Mouse (Mus musculus) hindbrain, postnatal 0 days (tissue): ENCODE data around the gene Ect2. TPM values are rescaled to one million over a fixed set of nuclear protein-coding genes. Genes with fewer than 3 reads are reported as not detected.

Experiments
- ATAC-seq: fragments of 200-750 bp; cut with Nextera tagmentation; 2 replicates; pipeline ENCODE4 v1.8.0; 2017; ENCODE audit warnings: mild to moderate bottlenecking, moderate TSS enrichment, moderate library complexity
- DNase-seq: peaks from one replicate; pipeline ENCODE4 v3.0.0-alpha.2; 2015; ENCODE audit warnings: low spot score
- H3K27ac ChIP-seq: fragments of 300-500 bp; sonication (generic); 2 replicates; pipeline ENCODE4 v1.5.1; 2014; ENCODE audit warnings: mild to moderate bottlenecking
- H3K27me3 ChIP-seq: fragments of 300-500 bp; sonication (generic); 2 replicates; pipeline ENCODE4 v1.6.1; 2014; ENCODE audit warnings: low read length, mixed read lengths; ENCODE audit not compliant: insufficient read depth
- H3K36me3 ChIP-seq: fragments of 300-500 bp; sonication (generic); 2 replicates; pipeline ENCODE4 v1.6.1; 2014; ENCODE audit warnings: low read length, mixed read lengths; ENCODE audit not compliant: insufficient read depth
- H3K4me1 ChIP-seq: fragments of 300-500 bp; sonication (generic); 2 replicates; pipeline ENCODE4 v1.6.1; 2014; ENCODE audit warnings: antibody characterized with exemption, low read length, mixed read lengths; ENCODE audit not compliant: insufficient read depth
- H3K4me2 ChIP-seq: fragments of 300-500 bp; sonication (generic); 2 replicates; pipeline ENCODE4 v1.6.1; 2014; ENCODE audit warnings: low read depth, mild to moderate bottlenecking, low read length, moderate library complexity, mixed read lengths
- H3K4me3 ChIP-seq: fragments of 300-500 bp; sonication (generic); 2 replicates; pipeline ENCODE4 v1.5.1; 2014; ENCODE audit warnings: low read length
- H3K9ac ChIP-seq: fragments of 300-500 bp; sonication (generic); replicated peaks from 2 replicates; pipeline ENCODE4 v1.6.1; 2014; ENCODE audit warnings: mild to moderate bottlenecking, low read length, moderate library complexity, mixed read lengths
- H3K9me3 ChIP-seq: fragments of 300-500 bp; sonication (generic); 2 replicates; pipeline ENCODE4 v1.6.1; 2016; ENCODE audit warnings: low read length, mixed read lengths
- CTCF ChIP-seq: IDR thresholded peaks from 2 replicates; pipeline ENCODE4 v1.5.1; 2016; ENCODE audit warnings: antibody characterized with exemption, control low read depth, low read depth
- WGBS: fragments of 180-500 bp; shearing (Covaris S2); extraction: QIAGEN DNeasy Blood & Tissue Kit; methylation state at CpG from one replicate; pipeline ENCODE4 v1.1.7; 2014; 5-methylcytosine and 5-hydroxymethylcytosine counted together
- polyA plus RNA-seq: library from polyadenylated mRNA; unstranded; fragments of >200 nt; fragmentation: Nextera tagmentation; extraction: Ambion mirVana; gene quantifications from 2 replicates; pipeline ENCODE4 v1.2.1, GENCODE M21; 2015
- total RNA-seq: library from RNA; depleted of rRNA; stranded (reverse); fragments of >200 nt; gene quantifications from 2 replicates; pipeline ENCODE4 v1.2.3, GENCODE M21; 2014

The Ect2 gene
- total and polyA plus RNA-seq, 2 experiments from 2014 or later: 6.3 to 10.0 TPM

GRCm38 (mm10) chr3:27182733-27183600 lies 29.3 kb upstream of the Ect2 start, which contains the start of gene Nceh1:
TSS of gene Nceh1 (plus strand) at chr3:27182965.
- WGBS: 1% methylated on average over 54 of the region's 54 CpGs
- Histone ChIP-seq H3K9me3 (no peaks in the 10 kb centered on the region), H3K4me3 (peak within 1 kb of the TSS; percentile 71), H3K9ac (peak within 1 kb of the TSS; percentile 65), H3K4me2 (peak within 1 kb of the TSS; percentile 84), H3K27me3 (no peaks in the 10 kb centered on the region), H3K4me1 (no peaks in the 10 kb centered on the region), H3K36me3 (no peaks in the 10 kb centered on the region), H3K27ac (peak within 1 kb of the TSS; percentile 48; the same call in 1 of the 2 replicates)
- TF ChIP-seq CTCF: peak; percentile 98
- DNase-seq: peak; percentile 96
- peak; percentile 98 for ATAC-seq

GRCm38 (mm10) chr3:27179711-27180110 lies 26.0 kb upstream of the Ect2 start:
- Histone ChIP-seq H3K36me3 (no peaks in the 10 kb centered on the region), H3K27me3 (no peaks in the 10 kb centered on the region), H3K9ac (no peak overlapping the region), H3K9me3 (no peaks in the 10 kb centered on the region), H3K4me2 (no peak overlapping the region), H3K4me3 (no peak overlapping the region), H3K4me1 (no peaks in the 10 kb centered on the region), H3K27ac (no peak overlapping the region)
- ATAC-seq (no peak), DNase-seq (no peak)
- 84% methylated on average over 8 of the region's 8 CpGs for WGBS
- TF ChIP-seq CTCF: no peak

- DNase-seq (no peak), ATAC-seq (no peak)
- H3K4me2 ChIP-seq: no peak overlapping the region
Measured at GRCm38 (mm10) chr3:27170257-27170656, 16.6 kb upstream of the Ect2 start.

GRCm38 (mm10) chr3:27165481-27166065 lies 11.9 kb upstream of the Ect2 start:
- Histone ChIP-seq H3K9me3 (no peaks in the 10 kb centered on the region), H3K4me3 (no peak overlapping the region)
- no peak for ATAC-seq

More at GRCm38 (mm10) chr3:27170257-27170656, 16.6 kb upstream of the Ect2 start:
- H3K9me3 ChIP-seq: no peaks in the 10 kb centered on the region
- no peaks in the 10 kb centered on the region for H3K27me3 ChIP-seq
- no peak for TF ChIP-seq CTCF
- H3K36me3 ChIP-seq: no peaks in the 10 kb centered on the region
- H3K9ac ChIP-seq: no peak overlapping the region
- WGBS: 74% methylated on average over 1 of the region's 1 CpGs
- no peak overlapping the region for H3K27ac ChIP-seq
- H3K4me3 ChIP-seq: no peak overlapping the region
- no peaks in the 10 kb centered on the region for H3K4me1 ChIP-seq

GRCm38 (mm10) chr3:27162410-27162804 lies 8.7 kb upstream of the Ect2 start:
- Histone ChIP-seq H3K9me3 (no peaks in the 10 kb centered on the region), H3K4me3 (no peak overlapping the region), H3K4me2 (no peak overlapping the region), H3K36me3 (no peaks in the 10 kb centered on the region), H3K9ac (no peak overlapping the region), H3K27me3 (no peaks in the 10 kb centered on the region), H3K4me1 (no peaks in the 10 kb centered on the region), H3K27ac (no peak overlapping the region)
- no peak for ATAC-seq
- TF ChIP-seq CTCF: no peak
- DNase-seq: no peak
- WGBS: 71% methylated on average over 2 of the region's 2 CpGs

More at GRCm38 (mm10) chr3:27165481-27166065, 11.9 kb upstream of the Ect2 start:
- DNase-seq: no peak
- Histone ChIP-seq H3K9ac (no peak overlapping the region), H3K4me1 (no peaks in the 10 kb centered on the region), H3K27me3 (no peaks in the 10 kb centered on the region), H3K36me3 (no peaks in the 10 kb centered on the region), H3K27ac (no peak overlapping the region), H3K4me2 (no peak overlapping the region)
- TF ChIP-seq CTCF: no peak
- 83% methylated on average over 3 of the region's 3 CpGs for WGBS

GRCm38 (mm10) chr3:27161645-27162409 lies 8.1 kb upstream of the Ect2 start:
- Histone ChIP-seq H3K36me3 (no peaks in the 10 kb centered on the region), H3K4me1 (no peaks in the 10 kb centered on the region), H3K9me3 (no peaks in the 10 kb centered on the region), H3K27me3 (no peaks in the 10 kb centered on the region), H3K4me2 (no peak overlapping the region), H3K4me3 (no peak overlapping the region), H3K27ac (no peak overlapping the region), H3K9ac (no peak overlapping the region)
- WGBS: 87% methylated on average over 6 of the region's 6 CpGs
- no peak for TF ChIP-seq CTCF
- no peak for ATAC-seq
- DNase-seq: no peak
